Mouse (Mus musculus) ES-Bruce4 (cell line): ENCODE data around the gene Rfc4. TPM values are rescaled to one million over a fixed set of nuclear protein-coding genes. Genes with fewer than 3 reads are reported as not detected.
A peak's percentile ranks its signal among the peaks of the same experiment; 100 is the strongest.

Experiments used
- H3K27ac ChIP-seq: 2 replicates; pipeline ENCODE4 v1.5.1; 2012; ENCODE audit warnings: low read length, inconsistent platforms; ENCODE audit not compliant: insufficient read depth
- H3K27me3 ChIP-seq: 2 replicates; pipeline ENCODE4 v1.6.1; 2012; ENCODE audit warnings: mild to moderate bottlenecking, low read length, inconsistent platforms; ENCODE audit not compliant: control insufficient read depth, poor library complexity, insufficient read depth, severe bottlenecking
- H3K36me3 ChIP-seq: 2 replicates; pipeline ENCODE4 v1.6.1; 2012; ENCODE audit warnings: inconsistent platforms, mild to moderate bottlenecking, low read length, moderate library complexity; ENCODE audit not compliant: control insufficient read depth, poor library complexity, insufficient read depth, severe bottlenecking
- H3K4me1 ChIP-seq: one replicate; pipeline ENCODE4 v1.8.1; 2011; ENCODE audit warnings: low read length; ENCODE audit not compliant: control insufficient read depth, insufficient read depth
- H3K4me3 ChIP-seq: 2 replicates; pipeline ENCODE4 v1.5.1; 2011; ENCODE audit warnings: low read depth, mild to moderate bottlenecking, low read length
- H3K9ac ChIP-seq: 2 replicates; pipeline ENCODE4 v1.6.1; 2012; ENCODE audit warnings: low read depth, mild to moderate bottlenecking, inconsistent platforms; ENCODE audit not compliant: poor library complexity, severe bottlenecking
- H3K9me3 ChIP-seq: replicated peaks from 2 replicates; pipeline ENCODE4 v1.6.1; 2012; ENCODE audit warnings: mild to moderate bottlenecking, low read length, inconsistent platforms; ENCODE audit not compliant: control insufficient read depth, poor library complexity, insufficient read depth, severe bottlenecking
- CTCF ChIP-seq: IDR thresholded peaks from one replicate; pipeline ENCODE4 v1.8.1; 2011; ENCODE audit warnings: low read depth, low read length
- EP300 ChIP-seq: IDR thresholded peaks from 2 replicates; pipeline ENCODE4 v1.6.1; 2011; ENCODE audit warnings: low read depth, low read length; ENCODE audit not compliant: insufficient read depth
- POLR2A ChIP-seq: IDR thresholded peaks from one replicate; pipeline ENCODE4 v1.8.1; 2011; ENCODE audit warnings: low read length; ENCODE audit not compliant: insufficient read depth
- polyA plus RNA-seq: library from polyadenylated mRNA; stranded (reverse); fragments of >200 nt; gene quantifications from 2 replicates; pipeline ENCODE4 v1.2.4, GENCODE M21; 2011; ENCODE audit warnings: low read depth; ENCODE audit not compliant: missing spikeins, insufficient read depth, insufficient read length

Rfc4 gene
- polyA plus RNA-seq, 1 experiment = 73.8 TPM

DNA sequence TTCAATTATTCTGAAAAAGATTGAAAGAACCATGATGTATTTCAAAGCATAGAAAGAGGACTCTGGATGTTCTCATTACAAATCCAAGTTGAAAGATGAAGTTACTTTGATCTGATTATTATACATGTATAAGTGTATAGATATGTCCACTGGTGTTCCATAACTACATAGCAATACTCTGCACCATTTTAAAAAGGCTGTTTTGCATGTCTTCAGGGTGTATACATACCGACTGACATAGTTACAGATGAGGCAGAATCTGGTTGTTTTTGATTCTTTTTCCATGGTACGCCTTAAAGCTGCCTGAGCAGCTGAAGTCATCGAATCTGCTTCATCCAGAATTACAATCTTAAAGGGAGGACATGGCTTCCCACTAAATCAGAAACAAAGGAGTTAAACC, 12.1 kb downstream of the Rfc4 start:
- Histone ChIP-seq H3K9me3 (no peaks in the 10 kb centered on the region), H3K4me3 (no peak overlapping the region), H3K9ac (no peak overlapping the region), H3K36me3 (peaks cover 79% of the 10 kb centered on the region), H3K4me1 (no peaks in the 10 kb centered on the region), H3K27ac (no peak overlapping the region), H3K27me3 (no peaks in the 10 kb centered on the region)
- TF ChIP-seq EP300 = no peak
- no peak for TF ChIP-seq CTCF
- TF ChIP-seq POLR2A = no peak

DNA sequence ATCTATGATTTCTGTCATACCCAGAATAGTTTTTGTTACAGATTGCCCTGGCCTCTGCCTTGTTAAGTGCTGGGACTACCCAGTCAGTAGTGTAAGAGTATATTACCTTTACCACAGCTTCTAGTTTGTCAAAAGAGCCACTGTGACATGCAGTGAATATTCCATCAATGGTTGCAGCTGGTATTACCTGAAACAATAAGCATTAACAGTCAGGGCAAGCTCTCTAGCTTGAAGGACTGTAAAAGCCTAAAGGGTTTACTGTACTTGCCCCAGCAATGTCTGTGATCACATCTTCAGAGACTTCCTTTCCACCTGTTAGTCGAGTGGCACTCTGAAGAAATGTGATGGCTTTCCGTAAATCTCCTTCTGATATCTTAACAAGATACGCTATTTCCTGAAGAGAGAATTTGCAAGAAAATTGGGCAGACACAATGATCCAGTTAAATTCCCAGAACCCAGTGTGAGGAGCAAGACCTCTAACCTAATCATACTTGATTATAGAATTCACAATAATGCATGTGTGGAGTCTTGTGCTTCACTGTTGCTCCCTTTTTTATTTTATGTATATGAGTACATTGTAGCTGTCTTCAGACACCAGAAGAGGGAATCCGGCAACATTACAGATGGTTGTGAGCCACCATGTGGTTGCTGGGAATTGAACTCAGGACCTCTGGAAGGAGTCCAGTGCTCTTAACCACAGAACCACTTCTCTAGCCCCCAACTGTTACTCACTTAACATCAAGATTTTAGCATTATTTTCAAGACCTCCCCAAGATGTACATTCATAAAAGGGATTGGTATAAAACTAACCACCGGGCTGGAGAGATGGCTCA, 13.0 kb downstream of the Rfc4 start:
- Histone ChIP-seq H3K27ac (peak overlapping the region; percentile 72), H3K4me3 (no peak overlapping the region), H3K4me1 (no peaks in the 10 kb centered on the region), H3K27me3 (no peaks in the 10 kb centered on the region), H3K9me3 (no peaks in the 10 kb centered on the region), H3K9ac (no peak overlapping the region), H3K36me3 (peaks cover 79% of the 10 kb centered on the region)
- TF ChIP-seq CTCF = no peak
- TF ChIP-seq EP300 = no peak
- no peak for TF ChIP-seq POLR2A

DNA sequence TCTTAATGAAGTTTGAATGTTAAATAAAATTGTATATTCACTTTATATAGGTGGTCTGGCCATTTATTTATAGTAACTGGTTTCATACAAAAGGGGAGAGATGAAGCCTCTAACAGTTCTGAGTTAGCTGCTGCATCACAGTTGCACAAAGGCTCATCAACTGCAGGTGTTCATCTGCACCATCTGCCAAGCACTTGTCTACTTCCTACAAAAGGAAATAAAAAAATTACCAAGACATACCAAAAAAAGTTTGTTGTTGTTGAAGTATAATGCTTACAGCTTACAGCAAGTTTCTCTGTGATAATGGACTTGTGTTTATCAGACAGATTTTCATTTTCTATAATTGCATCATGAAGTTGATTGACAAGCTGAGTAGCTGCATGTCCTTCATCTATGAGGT, 13.6 kb downstream of the Rfc4 start:
- no peak overlapping the region for H3K4me3 ChIP-seq
- H3K27ac ChIP-seq = no peak overlapping the region
- TF ChIP-seq CTCF (no peak), EP300 (no peak)
- no peak overlapping the region for H3K9ac ChIP-seq
- H3K9me3 ChIP-seq = no peaks in the 10 kb centered on the region
- H3K36me3 ChIP-seq = peaks cover 82% of the 10 kb centered on the region
- no peaks in the 10 kb centered on the region for H3K27me3 ChIP-seq
- no peaks in the 10 kb centered on the region for H3K4me1 ChIP-seq

DNA sequence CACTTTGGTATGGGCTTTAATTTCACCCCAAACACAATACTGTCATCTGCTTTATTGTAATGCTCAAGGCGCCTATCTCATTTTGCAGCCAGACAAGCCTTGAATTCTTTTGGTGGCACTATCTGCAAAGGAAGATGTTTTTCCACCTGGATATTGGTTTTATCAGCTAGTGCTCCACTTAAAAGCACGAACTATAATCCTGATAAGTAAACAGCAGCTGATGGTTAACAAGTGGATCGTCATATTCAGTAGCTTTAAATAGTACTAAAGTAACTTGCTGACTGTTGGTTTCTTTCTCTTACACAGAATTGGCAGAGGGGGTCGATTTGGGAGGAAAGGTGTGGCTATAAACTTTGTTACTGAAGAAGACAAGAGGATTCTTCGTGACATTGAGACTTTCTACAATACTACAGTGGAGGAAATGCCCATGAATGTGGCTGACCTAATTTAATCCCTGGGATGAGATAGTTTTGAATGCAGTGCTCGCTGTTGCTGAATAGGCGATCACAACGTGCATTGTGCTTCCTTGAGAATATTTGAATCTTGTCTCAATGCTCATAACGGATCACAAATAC, 14.6 kb downstream of the Rfc4 start:
- Histone ChIP-seq H3K27ac (peak overlapping the region; percentile 76), H3K36me3 (peaks cover 88% of the 10 kb centered on the region)

DNA sequence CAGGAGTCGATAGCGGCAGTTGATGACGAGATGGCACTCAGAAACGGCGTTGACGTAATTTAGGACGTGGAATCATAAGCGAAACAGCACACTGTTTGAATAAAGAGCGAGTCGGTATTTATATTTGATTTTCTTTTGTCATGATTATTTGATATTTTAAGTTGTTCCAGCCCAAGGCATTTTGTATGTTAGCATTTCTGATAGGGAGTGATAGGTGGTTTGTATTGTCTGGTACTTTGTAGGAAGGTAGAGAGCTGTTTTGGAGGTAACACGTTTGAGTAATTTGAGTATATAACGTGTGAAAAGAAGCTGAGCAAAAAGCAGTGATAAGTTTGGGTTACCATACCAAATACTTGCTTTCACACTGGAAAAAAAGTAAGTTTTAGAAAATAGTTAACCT, 15.2 kb downstream of the Rfc4 start:
- Histone ChIP-seq H3K9me3 (no peaks in the 10 kb centered on the region), H3K4me1 (no peaks in the 10 kb centered on the region), H3K4me3 (no peak overlapping the region), H3K9ac (peak overlapping the region; percentile 96; the same call in 1 of the 2 replicates), H3K36me3 (peaks cover 85% of the 10 kb centered on the region), H3K27ac (peak overlapping the region; percentile 89; the same call in 1 of the 2 replicates), H3K27me3 (no peaks in the 10 kb centered on the region)
- TF ChIP-seq CTCF (no peak), POLR2A (no peak), EP300 (no peak)

More for the DNA sequence above, 14.6 kb downstream of the Rfc4 start:
- H3K4me3 ChIP-seq = no peak overlapping the region
- no peaks in the 10 kb centered on the region for H3K4me1 ChIP-seq
- no peaks in the 10 kb centered on the region for H3K27me3 ChIP-seq
- no peaks in the 10 kb centered on the region for H3K9me3 ChIP-seq
- peak overlapping the region; percentile 96; the same call in 1 of the 2 replicates for H3K9ac ChIP-seq
- no peak for TF ChIP-seq EP300
- TF ChIP-seq CTCF = no peak
- no peak for TF ChIP-seq POLR2A
